Mouse (Mus musculus) stomach, embryonic 16.5 days (tissue): ENCODE data around the gene Rab42. TPM values are rescaled to one million over a fixed set of nuclear protein-coding genes. Genes with fewer than 3 reads are reported as not detected.

Experiments used
- ATAC-seq: fragments of 200-750 bp; cut with Nextera tagmentation; 2 replicates; pipeline ENCODE4 v1.8.0; 2017; ENCODE audit warnings: moderate number of reproducible peaks, moderate TSS enrichment; ENCODE audit not compliant: insufficient read depth, low FRiP score
- H3K27ac ChIP-seq: fragments of 300-500 bp; sonication (generic); 2 replicates; pipeline ENCODE4 v1.5.1; 2014; ENCODE audit warnings: low read length
- H3K27me3 ChIP-seq: fragments of 300-500 bp; sonication (generic); 2 replicates; pipeline ENCODE4 v1.6.1; 2014; ENCODE audit warnings: low read length, control low read depth, mixed read lengths; ENCODE audit not compliant: control insufficient read depth, insufficient read depth
- H3K36me3 ChIP-seq: fragments of 300-500 bp; sonication (generic); 2 replicates; pipeline ENCODE4 v1.6.1; 2014; ENCODE audit warnings: low read length; ENCODE audit not compliant: control insufficient read depth, insufficient read depth
- H3K4me1 ChIP-seq: fragments of 300-500 bp; sonication (generic); 2 replicates; pipeline ENCODE4 v1.6.1; 2014; ENCODE audit warnings: low read length, control low read depth, mixed read lengths; ENCODE audit not compliant: control insufficient read depth, insufficient read depth
- H3K4me2 ChIP-seq: fragments of 300-500 bp; sonication (generic); 2 replicates; pipeline ENCODE4 v1.6.1; 2014; ENCODE audit warnings: low read depth, low read length, mixed read lengths
- H3K4me3 ChIP-seq: fragments of 300-500 bp; sonication (generic); replicated peaks from 2 replicates; pipeline ENCODE4 v1.5.1; 2014; ENCODE audit warnings: mild to moderate bottlenecking, low read length
- H3K9ac ChIP-seq: fragments of 300-500 bp; sonication (generic); 2 replicates; pipeline ENCODE4 v1.6.1; 2014; ENCODE audit warnings: low read length
- H3K9me3 ChIP-seq: fragments of 300-500 bp; sonication (generic); replicated peaks from 2 replicates; pipeline ENCODE4 v1.6.1; 2016; ENCODE audit warnings: low read length, control low read depth; ENCODE audit not compliant: control insufficient read depth
- WGBS: fragments of 180-500 bp; shearing (Covaris S2); extraction: QIAGEN DNeasy Blood & Tissue Kit; methylation state at CpG from one replicate; pipeline ENCODE4 v1.1.7; 2014; 5-methylcytosine and 5-hydroxymethylcytosine counted together
- polyA plus RNA-seq: library from polyadenylated mRNA; unstranded; fragments of >200 nt; fragmentation: Nextera tagmentation; extraction: Ambion mirVana; gene quantifications from 2 replicates; pipeline ENCODE4 v1.2.1, GENCODE M21; 2015

Rab42 gene
- 1.5 and 2.2 TPM in 2 replicates for polyA plus RNA-seq

DNA sequence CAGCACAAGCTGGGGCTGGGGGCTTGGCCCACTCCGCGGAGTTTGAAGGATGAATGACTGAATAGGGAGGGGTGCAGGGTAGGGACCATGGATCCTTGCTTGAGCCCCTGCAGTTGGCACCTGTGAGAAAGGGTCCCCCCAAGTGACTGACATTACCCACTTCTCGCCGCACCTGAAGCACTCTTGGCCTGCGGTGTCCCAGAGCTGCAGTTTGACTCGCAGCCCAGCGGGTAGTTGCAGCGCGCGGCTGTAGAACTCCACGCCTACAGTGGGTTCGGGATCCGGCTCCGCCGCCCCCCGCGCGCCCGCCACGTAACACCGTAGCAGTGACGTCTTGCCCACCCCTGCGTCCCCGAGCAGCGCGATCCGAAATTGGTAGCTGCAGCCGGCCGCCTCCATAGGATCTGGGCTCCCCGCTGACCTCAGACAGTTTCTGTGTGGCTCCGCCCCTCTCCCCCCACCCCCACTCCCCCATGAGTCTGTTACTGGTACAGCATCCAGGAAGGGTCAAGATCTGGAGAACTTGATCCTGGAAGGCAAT lies at the start of gene Rab42:
Gene Rab42 (minus strand): TSS at position 447 of the 541 bp plus-strand sequence.
- Histone ChIP-seq H3K9me3 (no peaks in the 10 kb centered on the region), H3K27me3 (no peaks in the 10 kb centered on the region), H3K4me1 (0 out of 2 replicates have a peak, but pooled peaks cover 4% of the 10 kb centered on the region), H3K4me3 (peak within 1 kb of the TSS; percentile 45), H3K27ac (no peak within 1 kb of the TSS), H3K36me3 (no peaks in the 10 kb centered on the region), H3K4me2 (peak within 1 kb of the TSS; percentile 50), H3K9ac (peak within 1 kb of the TSS; percentile 55)
- WGBS = under 1% methylated on average over 31 of the region's 31 CpGs
- ATAC-seq = peak; percentile 83

DNA sequence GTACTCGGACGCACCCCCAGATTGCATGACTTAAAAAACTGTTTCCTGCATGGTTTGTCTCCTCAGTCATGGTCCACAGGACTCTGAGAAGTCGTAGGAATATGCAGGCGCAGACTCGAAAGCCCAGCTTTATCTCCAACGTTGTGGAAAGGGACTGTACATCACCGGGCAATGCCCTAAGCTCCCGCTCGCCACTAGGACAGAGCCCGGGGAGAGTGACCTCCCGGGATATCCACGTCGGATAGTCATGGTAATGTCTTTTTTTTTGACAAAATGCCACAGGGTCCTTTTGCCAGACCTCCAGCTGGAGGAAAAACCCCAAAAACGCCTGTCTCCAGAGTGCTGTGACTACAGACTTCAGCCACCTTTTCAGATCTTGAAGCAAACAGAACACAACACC lies 49.6 kb upstream of the Rab42 start:
- Histone ChIP-seq H3K4me2 (peak overlapping the region; percentile 72), H3K4me3 (peak overlapping the region; percentile 88), H3K27ac (peak overlapping the region; percentile 98), H3K4me1 (peaks cover 10% of the 10 kb centered on the region; the same call in 1 of the 2 replicates), H3K27me3 (no peaks in the 10 kb centered on the region), H3K36me3 (peaks cover 9% of the 10 kb centered on the region), H3K9ac (peak overlapping the region; percentile 94), H3K9me3 (no peaks in the 10 kb centered on the region)
- no peak for ATAC-seq
- under 1% methylated on average over 14 of the region's 14 CpGs for WGBS

DNA sequence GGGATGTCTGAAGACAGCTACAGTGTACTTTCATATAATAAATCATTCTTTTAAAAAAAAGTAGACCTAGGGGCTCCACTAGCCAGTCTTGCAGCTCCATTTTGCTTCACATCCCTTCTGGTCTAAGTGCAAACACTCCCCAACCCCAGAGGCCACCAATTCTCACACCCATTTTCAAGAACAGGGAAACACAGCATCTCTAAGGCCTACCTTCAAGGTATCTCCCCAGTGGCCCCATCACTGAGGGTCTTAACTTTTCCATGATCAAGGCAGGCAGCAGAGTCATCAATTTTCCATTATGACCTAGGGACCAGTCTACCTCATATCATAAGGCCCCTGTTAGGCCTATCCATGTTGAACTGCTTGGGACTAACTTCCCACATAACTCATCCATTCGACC lies 48.2 kb upstream of the Rab42 start:
- Histone ChIP-seq H3K4me1 (peaks cover 10% of the 10 kb centered on the region; the same call in 1 of the 2 replicates), H3K4me3 (peak overlapping the region; percentile 88), H3K27me3 (no peaks in the 10 kb centered on the region), H3K27ac (peak overlapping the region; percentile 47; the same call in 1 of the 2 replicates), H3K36me3 (peaks cover 9% of the 10 kb centered on the region), H3K9me3 (no peaks in the 10 kb centered on the region), H3K4me2 (peak overlapping the region; percentile 72), H3K9ac (peak overlapping the region; percentile 7; the same call in 1 of the 2 replicates)
- no peak for ATAC-seq
- 30% methylated on average over 1 of the region's 1 CpGs for WGBS

DNA sequence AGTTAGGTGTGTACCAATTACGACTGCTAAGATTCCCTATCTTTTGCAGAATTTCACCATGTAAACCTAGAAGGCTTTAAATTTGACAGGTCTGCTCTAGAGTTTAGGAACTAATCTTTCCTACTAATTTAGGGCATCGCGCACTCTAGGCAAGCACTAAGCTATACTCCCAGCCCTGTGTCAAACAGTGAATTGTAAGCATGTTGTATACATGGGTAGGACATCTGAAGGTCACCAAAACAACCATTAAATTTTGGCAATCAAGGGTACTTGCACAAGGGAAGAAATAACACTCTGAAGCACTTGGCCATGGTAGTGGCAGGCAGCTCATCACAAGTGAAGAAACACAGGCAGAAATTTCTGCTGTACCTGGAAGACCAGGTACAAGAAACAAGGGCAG lies 47.7 kb upstream of the Rab42 start:
- 0 out of 2 replicates have a peak overlapping the region, but pooled peaks have one; percentile 14 for H3K27ac ChIP-seq

DNA sequence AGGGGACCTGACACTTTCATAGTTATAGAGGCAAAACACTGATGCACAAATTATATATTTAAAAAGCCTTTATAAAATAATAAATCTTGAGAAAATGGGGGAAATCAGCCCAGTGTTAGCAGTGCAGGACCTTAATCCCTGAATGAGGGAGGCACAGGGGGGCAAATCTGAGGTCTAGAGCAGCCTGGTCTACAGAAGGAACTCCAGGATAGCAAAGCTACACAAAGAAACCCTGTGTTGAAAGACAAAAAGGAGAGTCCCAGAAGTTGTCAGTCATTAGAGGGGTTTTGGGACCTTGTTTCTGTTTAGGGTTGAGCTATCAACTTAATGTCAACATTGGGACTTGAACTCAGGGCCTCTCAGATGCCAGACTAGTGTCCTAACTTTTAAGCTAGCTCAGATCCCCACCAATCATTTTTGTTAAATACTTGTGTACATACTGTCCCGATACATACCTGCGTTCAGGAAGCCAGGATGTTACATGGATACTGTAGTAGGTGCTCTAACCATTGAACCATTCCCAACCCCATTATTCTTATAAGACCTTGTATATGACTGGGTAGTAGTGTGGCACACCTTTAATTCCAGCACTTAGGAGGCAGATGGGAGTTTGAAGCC lies 47.0 kb upstream of the Rab42 start:
- Histone ChIP-seq H3K27ac (no peak overlapping the region), H3K9ac (no peak overlapping the region), H3K27me3 (no peaks in the 10 kb centered on the region), H3K4me3 (no peak overlapping the region), H3K4me1 (peaks cover 15% of the 10 kb centered on the region; the same call in 1 of the 2 replicates), H3K4me2 (no peak overlapping the region), H3K9me3 (no peaks in the 10 kb centered on the region), H3K36me3 (peaks cover 9% of the 10 kb centered on the region)
- WGBS = 53% methylated on average over 2 of the region's 2 CpGs
- no peak for ATAC-seq

More for the DNA sequence above, 47.7 kb upstream of the Rab42 start:
- H3K4me1 ChIP-seq = peaks cover 13% of the 10 kb centered on the region; the same call in 1 of the 2 replicates
- H3K36me3 ChIP-seq = peaks cover 9% of the 10 kb centered on the region
- H3K9me3 ChIP-seq = no peaks in the 10 kb centered on the region
- no peak overlapping the region for H3K9ac ChIP-seq
- 72% methylated on average over 3 of the region's 3 CpGs for WGBS
- no peak overlapping the region for H3K4me3 ChIP-seq
- no peaks in the 10 kb centered on the region for H3K27me3 ChIP-seq
- H3K4me2 ChIP-seq = no peak overlapping the region
- no peak for ATAC-seq

DNA sequence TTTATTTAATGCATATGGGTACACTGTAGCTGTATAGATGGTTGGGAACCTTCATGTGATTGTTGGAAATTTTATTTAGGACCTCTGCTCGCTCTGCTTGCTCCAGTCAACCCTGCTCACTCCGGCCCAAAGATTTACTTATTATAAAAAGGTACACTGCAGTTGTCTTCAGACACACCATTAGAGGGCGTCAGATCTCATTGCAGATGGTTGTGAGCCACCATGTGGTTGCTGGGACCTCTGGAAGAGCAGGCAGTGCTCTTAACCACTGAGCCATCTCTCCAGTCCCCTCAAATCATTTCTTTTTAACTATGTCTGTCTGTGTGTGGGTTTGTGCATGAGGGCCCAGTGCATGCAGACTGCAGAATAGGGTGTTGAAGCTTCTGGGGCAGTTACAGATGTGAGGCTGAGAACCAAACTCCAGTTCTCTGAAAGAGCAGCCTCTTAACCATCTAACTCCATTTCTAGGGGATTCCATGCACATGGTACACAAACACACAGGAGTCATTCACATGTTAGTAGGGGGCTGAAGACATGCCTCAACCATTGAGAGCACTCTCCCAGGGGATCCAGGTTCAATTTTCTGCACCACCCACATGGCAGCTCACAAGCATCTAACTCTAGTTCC lies 46.4 kb upstream of the Rab42 start:
- 61% methylated on average over 3 of the region's 3 CpGs for WGBS
- no peaks in the 10 kb centered on the region for H3K27me3 ChIP-seq

DNA sequence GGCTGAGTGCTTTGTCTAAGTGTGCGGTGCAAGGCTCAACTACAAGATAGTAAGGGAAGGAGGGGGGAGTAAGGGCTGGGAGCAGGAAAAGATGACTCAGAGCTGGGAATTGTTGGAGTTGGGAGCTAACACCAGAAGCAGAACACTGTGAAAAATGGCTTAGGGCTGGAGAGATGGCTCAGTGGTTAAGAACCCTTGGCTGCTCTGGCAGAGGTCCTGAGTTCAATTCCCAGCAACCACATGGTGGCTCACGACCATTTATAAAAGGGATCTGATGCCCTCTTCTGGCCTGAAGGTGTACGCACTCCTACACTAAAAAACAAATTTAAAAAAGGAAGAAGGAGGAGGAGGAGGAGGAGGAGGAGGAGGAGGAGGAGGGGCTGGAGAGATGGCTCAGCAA lies 43.5 kb upstream of the Rab42 start:
- WGBS = 64% methylated on average over 3 of the region's 3 CpGs
- Histone ChIP-seq H3K9me3 (no peaks in the 10 kb centered on the region), H3K36me3 (peaks cover 8% of the 10 kb centered on the region), H3K27me3 (no peaks in the 10 kb centered on the region), H3K9ac (no peak overlapping the region), H3K4me2 (no peak overlapping the region), H3K4me1 (peaks cover 28% of the 10 kb centered on the region), H3K27ac (no peak overlapping the region), H3K4me3 (no peak overlapping the region)
- ATAC-seq = no peak

More for the DNA sequence above, 46.4 kb upstream of the Rab42 start:
- Histone ChIP-seq H3K27ac (no peak overlapping the region), H3K9ac (no peak overlapping the region), H3K36me3 (peaks cover 9% of the 10 kb centered on the region), H3K4me2 (no peak overlapping the region), H3K4me3 (no peak overlapping the region), H3K4me1 (peaks cover 17% of the 10 kb centered on the region), H3K9me3 (no peaks in the 10 kb centered on the region)
- ATAC-seq = no peak

DNA sequence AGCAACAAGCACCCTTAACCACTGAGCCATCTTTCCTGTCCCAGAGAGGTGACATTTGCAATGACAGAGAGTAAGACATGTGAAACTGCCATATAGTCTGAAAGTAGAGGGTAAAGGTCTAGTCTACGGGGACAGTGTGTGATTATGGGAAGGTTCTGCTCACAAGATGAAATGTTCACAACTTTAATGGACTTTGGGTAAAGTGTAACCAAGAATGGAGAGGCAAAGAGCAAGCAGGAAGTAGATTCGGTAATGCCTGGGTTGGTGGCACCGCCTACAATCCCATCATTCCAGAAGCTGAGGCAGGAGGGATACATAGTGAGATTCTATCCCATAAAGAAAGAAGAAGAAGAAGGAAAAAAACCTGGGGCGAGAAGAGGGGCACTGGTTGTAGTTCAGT lies 43.1 kb upstream of the Rab42 start:
- H3K4me2 ChIP-seq = no peak overlapping the region
- no peaks in the 10 kb centered on the region for H3K9me3 ChIP-seq
- H3K27me3 ChIP-seq = no peaks in the 10 kb centered on the region
- ATAC-seq = no peak
- 77% methylated on average over 4 of the region's 4 CpGs for WGBS
- H3K9ac ChIP-seq = no peak overlapping the region
- peaks cover 24% of the 10 kb centered on the region for H3K4me1 ChIP-seq
- peaks cover 4% of the 10 kb centered on the region for H3K36me3 ChIP-seq
- H3K27ac ChIP-seq = peak overlapping the region; percentile 37; the same call in 1 of the 2 replicates
- no peak overlapping the region for H3K4me3 ChIP-seq

DNA sequence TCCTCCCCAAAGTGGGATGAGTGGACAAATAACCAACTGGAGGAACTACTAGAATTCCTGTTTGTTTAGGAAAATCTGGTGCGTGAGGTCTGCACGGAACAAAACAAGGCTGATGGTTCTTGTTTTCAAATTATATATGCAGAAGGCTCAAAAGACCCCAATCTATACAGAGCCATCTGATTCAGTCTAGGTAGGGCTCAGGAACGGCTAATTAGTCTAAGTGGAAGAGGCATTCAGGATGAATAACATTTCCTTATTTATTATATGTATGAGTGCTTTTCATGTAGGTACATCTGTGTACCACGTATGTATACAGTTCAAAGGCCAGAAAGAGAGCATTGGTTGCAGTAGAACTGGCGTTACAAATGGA lies 42.6 kb upstream of the Rab42 start:
- no peaks in the 10 kb centered on the region for H3K27me3 ChIP-seq
- no peak overlapping the region for H3K4me2 ChIP-seq
- no peaks in the 10 kb centered on the region for H3K9me3 ChIP-seq
- H3K36me3 ChIP-seq = 0 out of 2 replicates have a peak, but pooled peaks cover under 1% of the 10 kb centered on the region
- peak overlapping the region; percentile 59 for H3K4me3 ChIP-seq
- H3K9ac ChIP-seq = peak overlapping the region; percentile 81; the same call in 1 of the 2 replicates
- no peak for ATAC-seq
- peaks cover 22% of the 10 kb centered on the region for H3K4me1 ChIP-seq
- WGBS = 45% methylated on average over 5 of the region's 5 CpGs
- H3K27ac ChIP-seq = peak overlapping the region; percentile 37; the same call in 1 of the 2 replicates
